Mouse (Mus musculus) hindbrain, postnatal 0 days (tissue): Measurements from ENCODE around the gene Serpinb9d. TPM values are rescaled to one million over a fixed set of nuclear protein-coding genes. Genes with fewer than 3 reads are reported as not detected.
A peak's percentile ranks its signal among the peaks of the same experiment; 100 is the strongest.
"Not testable (repeated sequence)": the region's sequence is repeated elsewhere in the genome, so short reads cannot be mapped to it uniquely, and the experiment has no call there.

ENCODE experiments used
- ATAC-seq: fragments of 200-750 bp; cut with Nextera tagmentation; 2 replicates; pipeline ENCODE4 v1.8.0; 2017; ENCODE audit warnings: mild to moderate bottlenecking, moderate TSS enrichment, moderate library complexity
- DNase-seq: peaks from one replicate; pipeline ENCODE4 v3.0.0-alpha.2; 2015; ENCODE audit warnings: low spot score
- H3K27ac ChIP-seq: fragments of 300-500 bp; sonication (generic); 2 replicates; pipeline ENCODE4 v1.5.1; 2014; ENCODE audit warnings: mild to moderate bottlenecking
- H3K27me3 ChIP-seq: fragments of 300-500 bp; sonication (generic); 2 replicates; pipeline ENCODE4 v1.6.1; 2014; ENCODE audit warnings: low read length, mixed read lengths; ENCODE audit not compliant: insufficient read depth
- H3K36me3 ChIP-seq: fragments of 300-500 bp; sonication (generic); 2 replicates; pipeline ENCODE4 v1.6.1; 2014; ENCODE audit warnings: low read length, mixed read lengths; ENCODE audit not compliant: insufficient read depth
- H3K4me1 ChIP-seq: fragments of 300-500 bp; sonication (generic); 2 replicates; pipeline ENCODE4 v1.6.1; 2014; ENCODE audit warnings: antibody characterized with exemption, low read length, mixed read lengths; ENCODE audit not compliant: insufficient read depth
- H3K4me2 ChIP-seq: fragments of 300-500 bp; sonication (generic); 2 replicates; pipeline ENCODE4 v1.6.1; 2014; ENCODE audit warnings: low read depth, mild to moderate bottlenecking, low read length, moderate library complexity, mixed read lengths
- H3K4me3 ChIP-seq: fragments of 300-500 bp; sonication (generic); 2 replicates; pipeline ENCODE4 v1.5.1; 2014; ENCODE audit warnings: low read length
- H3K9ac ChIP-seq: fragments of 300-500 bp; sonication (generic); replicated peaks from 2 replicates; pipeline ENCODE4 v1.6.1; 2014; ENCODE audit warnings: mild to moderate bottlenecking, low read length, moderate library complexity, mixed read lengths
- H3K9me3 ChIP-seq: fragments of 300-500 bp; sonication (generic); 2 replicates; pipeline ENCODE4 v1.6.1; 2016; ENCODE audit warnings: low read length, mixed read lengths
- CTCF ChIP-seq: IDR thresholded peaks from 2 replicates; pipeline ENCODE4 v1.5.1; 2016; ENCODE audit warnings: antibody characterized with exemption, control low read depth, low read depth
- WGBS: fragments of 180-500 bp; shearing (Covaris S2); extraction: QIAGEN DNeasy Blood & Tissue Kit; methylation state at CpG from one replicate; pipeline ENCODE4 v1.1.7; 2014; 5-methylcytosine and 5-hydroxymethylcytosine counted together
- polyA plus RNA-seq: library from polyadenylated mRNA; unstranded; fragments of >200 nt; fragmentation: Nextera tagmentation; extraction: Ambion mirVana; gene quantifications from 2 replicates; pipeline ENCODE4 v1.2.1, GENCODE M21; 2015
- total RNA-seq: library from RNA; depleted of rRNA; stranded (reverse); fragments of >200 nt; gene quantifications from 2 replicates; pipeline ENCODE4 v1.2.3, GENCODE M21; 2014; rRNA removed

Gene Serpinb9d
- total RNA-seq: not detected in 2 replicates
- polyA plus RNA-seq: not detected in 2 replicates

- Histone ChIP-seq H3K27me3 (no peaks in the 10 kb centered on the region), H3K4me2 (no peak within 1 kb of the TSS), H3K4me1 (no peaks in the 10 kb centered on the region), H3K27ac (no peak within 1 kb of the TSS), H3K9ac (no peak within 1 kb of the TSS), H3K9me3 (no peaks in the 10 kb centered on the region), H3K36me3 (no peaks in the 10 kb centered on the region), H3K4me3 (no peak within 1 kb of the TSS)
- TF ChIP-seq CTCF: no peak
- 85% methylated on average over 5 of the region's 5 CpGs for WGBS
- ATAC-seq (no peak), DNase-seq (no peak)
Measured at GRCm38 (mm10) chr13:33192659-33193058, at the start of gene Serpinb9d. TSS of gene Serpinb9d (plus strand) at chr13:33192959.

- ATAC-seq (no peak), DNase-seq (no peak)
- Histone ChIP-seq H3K36me3 (no peaks in the 10 kb centered on the region), H3K4me1 (no peaks in the 10 kb centered on the region), H3K9me3 (no peaks in the 10 kb centered on the region), H3K9ac (no peak within 1 kb of the TSS), H3K4me3 (no peak within 1 kb of the TSS), H3K4me2 (no peak within 1 kb of the TSS), H3K27me3 (no peaks in the 10 kb centered on the region), H3K27ac (no peak within 1 kb of the TSS)
- no peak for TF ChIP-seq CTCF
- WGBS: 78% methylated on average over 4 of the region's 4 CpGs
Measured at GRCm38 (mm10) chr13:33159642-33160041, 33.1 kb upstream of the Serpinb9d start, which contains the start of gene Serpinb9c. TSS of gene Serpinb9c (minus strand) at chr13:33159742.

GRCm38 (mm10) chr13:33190486-33190885 is 2.3 kb upstream of the Serpinb9d start:
- not testable (repeated sequence) for H3K4me1 ChIP-seq, H3K9ac ChIP-seq, H3K27ac ChIP-seq, H3K9me3 ChIP-seq, H3K4me2 ChIP-seq, ATAC-seq, DNase-seq, H3K27me3 ChIP-seq, H3K4me3 ChIP-seq, H3K36me3 ChIP-seq
- WGBS: 90% methylated on average over 1 of the region's 1 CpGs

GRCm38 (mm10) chr13:33199740-33200139 is 7.0 kb downstream of the Serpinb9d start:
- no peaks in the 10 kb centered on the region for H3K9me3 ChIP-seq
- ATAC-seq (no peak), DNase-seq (peak; percentile 2)
- no peaks in the 10 kb centered on the region for H3K36me3 ChIP-seq
- H3K4me1 ChIP-seq: no peaks in the 10 kb centered on the region
- H3K4me2 ChIP-seq: no peak overlapping the region
- WGBS: 52% methylated on average over 2 of the region's 2 CpGs
- H3K9ac ChIP-seq: no peak overlapping the region
- no peak overlapping the region for H3K27ac ChIP-seq
- H3K4me3 ChIP-seq: no peak overlapping the region
- TF ChIP-seq CTCF: 0 out of 2 replicates have a peak, but pooled peaks have one; percentile 9
- H3K27me3 ChIP-seq: no peaks in the 10 kb centered on the region

DNA sequence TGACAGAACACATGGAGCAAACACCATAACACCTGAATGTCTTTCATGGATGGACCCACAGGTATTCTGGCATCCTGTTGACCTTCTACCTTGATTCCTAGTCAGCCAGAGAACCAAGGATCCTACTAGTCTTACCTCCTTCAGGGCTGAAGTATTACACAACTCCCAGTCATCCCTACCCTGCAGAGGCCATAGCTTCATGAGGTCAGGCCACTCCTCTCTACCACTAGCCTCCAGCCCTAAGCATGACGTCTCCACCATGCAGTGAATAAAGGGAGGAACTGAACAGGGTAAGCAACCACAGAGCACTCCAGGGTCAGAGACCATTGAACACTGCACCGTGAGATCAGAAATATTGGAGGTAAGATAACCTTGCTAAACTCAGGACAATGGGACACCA is 56.6 kb downstream of the Serpinb9d start, which contains the start of gene Serpinb9e:
Gene Serpinb9e, plus strand, starts transcription at position 301 of the 400 bp plus-strand sequence.
- DNase-seq, H3K4me2 ChIP-seq, H3K27me3 ChIP-seq, H3K4me1 ChIP-seq, ATAC-seq, H3K9me3 ChIP-seq, H3K27ac ChIP-seq, H3K9ac ChIP-seq, H3K4me3 ChIP-seq, H3K36me3 ChIP-seq: not testable (repeated sequence)
- WGBS: 93% methylated on average over 2 of the region's 2 CpGs

Other genes starting within 250 kb of the Serpinb9d start
- gene Serpinb6b, start 227.8 kb upstream of the Serpinb9d start, total RNA-seq: 1.7 and 4.7 TPM in 2 replicates
- gene Serpinb6b, start 227.8 kb upstream of the Serpinb9d start, polyA plus RNA-seq: 2.8 TPM in 2 replicates
- gene Serpinb9, start 189.7 kb upstream of the Serpinb9d start, total RNA-seq: 3.8 and 4.4 TPM in 2 replicates
- gene Serpinb9, start 189.7 kb upstream of the Serpinb9d start, polyA plus RNA-seq: 3.4 and 3.8 TPM in 2 replicates
- not detected in 2 replicates for gene Serpinb9b, start 165.5 kb upstream of the Serpinb9d start, total RNA-seq
- 0.13 and 0.25 TPM in 2 replicates for gene Serpinb9b, start 165.5 kb upstream of the Serpinb9d start, polyA plus RNA-seq
- gene Serpinb1b, start 114.4 kb upstream of the Serpinb9d start, total RNA-seq: 11.2 and 14.2 TPM in 2 replicates
- gene Serpinb1b, start 114.4 kb upstream of the Serpinb9d start, polyA plus RNA-seq: 30.6 and 37.9 TPM in 2 replicates
- not detected in 2 replicates for gene Serpinb9c, start 33.2 kb upstream of the Serpinb9d start, total RNA-seq
- not detected in 2 replicates for gene Serpinb9c, start 33.2 kb upstream of the Serpinb9d start, polyA plus RNA-seq
- gene Serpinb9e, start 56.7 kb downstream of the Serpinb9d start, total RNA-seq: not detected in 2 replicates
- not detected in 2 replicates for gene Serpinb9e, start 56.7 kb downstream of the Serpinb9d start, polyA plus RNA-seq
- gene Serpinb9f, start 131.1 kb downstream of the Serpinb9d start, total RNA-seq: not detected in 2 replicates
- gene Serpinb9f, start 131.1 kb downstream of the Serpinb9d start, polyA plus RNA-seq: not detected in 2 replicates
- not detected in 2 replicates for gene Gm11397, start 202.8 kb downstream of the Serpinb9d start, total RNA-seq
- gene Gm11397, start 202.8 kb downstream of the Serpinb9d start, polyA plus RNA-seq: not detected in 2 replicates